Mouse (Mus musculus): ENCODE data around the gene Anln. TPM values are rescaled to one million over a fixed set of nuclear protein-coding genes. Genes with fewer than 3 reads are reported as not detected.

Gene Anln
- polyA plus RNA-seq, 2 experiments, result 20.1 to 27.0 TPM

DNA sequence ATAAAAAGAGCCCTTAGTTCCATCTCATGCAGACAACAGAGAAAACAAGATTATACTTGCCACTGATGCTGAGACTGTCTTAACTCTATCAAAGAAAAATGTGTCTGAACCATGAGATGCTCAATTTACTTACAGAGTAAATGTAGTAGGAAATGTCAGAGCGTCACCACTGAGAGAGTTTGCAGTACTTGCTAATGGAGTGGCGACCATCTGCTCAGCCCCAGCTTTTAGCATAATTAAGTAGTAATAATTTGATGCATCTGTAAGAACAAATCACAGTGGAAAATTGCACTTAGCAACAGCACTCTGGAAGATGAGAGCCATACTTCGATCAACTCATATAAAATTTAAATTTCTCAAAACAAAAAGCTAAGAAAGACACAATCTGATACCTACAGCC lies 33.1 kb downstream of the Anln start:
- DNase-seq (ENCODE audit: low read depth in 3 of 3, low spot score in 3 of 3), result no peak
- H3K4me1 ChIP-seq (replicated peaks; ENCODE audit: control insufficient read depth in 2 of 2, insufficient read depth in 2 of 2, low read length in 1 of 2), result no peaks in the 10 kb centered on the region
- no peak for ATAC-seq (ENCODE audit: insufficient read depth)
- no peak overlapping the region for H3K4me2 ChIP-seq (ENCODE audit: low read depth)
- WGBS (ENCODE audit: insufficient replicate concordance), result 89% methylated on average over 3 of the region's 3 CpGs
- H3K27me3 ChIP-seq (ENCODE audit: control insufficient read depth, insufficient read depth, low read length), result no peaks in the 10 kb centered on the region
- no peak overlapping the region for H3K9ac ChIP-seq (replicated peaks)
- no peak overlapping the region for H3K27ac ChIP-seq
- peaks cover 80% of the 10 kb centered on the region for H3K36me3 ChIP-seq (replicated peaks; ENCODE audit: control insufficient read depth, insufficient read depth, low read depth)
- H3K4me3 ChIP-seq (ENCODE audit: insufficient read depth in 1 of 2, low read depth in 2 of 2, low read length in 2 of 2), result no peak overlapping the region
- no peaks in the 10 kb centered on the region for H3K9me3 ChIP-seq (ENCODE audit: control insufficient read depth, low read length)
- TF ChIP-seq CTCF (IDR thresholded peaks at IDR 0.05; ENCODE audit: low read depth), result no peak
- no peak for TF ChIP-seq EP300 (IDR thresholded peaks at IDR 0.05; ENCODE audit: low read depth)

DNA sequence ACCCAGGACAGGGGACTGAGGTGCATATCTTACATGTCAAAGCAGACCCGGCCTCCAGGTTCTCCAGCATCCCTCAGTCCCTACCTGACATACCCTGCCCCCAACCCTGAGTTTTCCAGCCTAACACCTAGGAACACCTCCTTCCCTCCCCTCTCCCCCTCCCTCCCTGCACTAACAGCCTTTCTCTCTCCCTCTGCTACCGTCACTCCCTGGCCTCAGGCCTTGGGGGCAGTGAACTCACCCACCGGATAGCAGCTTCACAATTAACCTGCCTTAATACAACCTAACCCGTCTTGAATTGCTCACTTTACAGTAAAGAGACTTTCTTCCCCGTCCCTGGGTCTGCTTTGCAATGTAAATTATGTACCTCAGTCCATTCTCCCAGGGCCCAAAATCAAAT lies 35.1 kb downstream of the Anln start:
- no peaks in the 10 kb centered on the region for H3K9me3 ChIP-seq (ENCODE audit: control insufficient read depth, low read length)
- no peak overlapping the region for H3K4me2 ChIP-seq (ENCODE audit: low read depth)
- no peak overlapping the region for H3K27ac ChIP-seq
- no peak for TF ChIP-seq EP300 (IDR thresholded peaks at IDR 0.05; ENCODE audit: low read depth)
- no peak for TF ChIP-seq CTCF (IDR thresholded peaks at IDR 0.05; ENCODE audit: low read depth)
- 86% methylated on average over 5 of the region's 5 CpGs for WGBS (ENCODE audit: insufficient replicate concordance)
- no peak overlapping the region for H3K4me3 ChIP-seq (ENCODE audit: insufficient read depth in 1 of 2, low read depth in 2 of 2, low read length in 2 of 2)
- no peaks in the 10 kb centered on the region for H3K27me3 ChIP-seq (ENCODE audit: control insufficient read depth, insufficient read depth, low read length)
- H3K4me1 ChIP-seq (replicated peaks; ENCODE audit: control insufficient read depth in 2 of 2, insufficient read depth in 2 of 2, low read length in 1 of 2), result no peaks in the 10 kb centered on the region
- H3K36me3 ChIP-seq (replicated peaks; ENCODE audit: control insufficient read depth, insufficient read depth, low read depth), result peaks cover 72% of the 10 kb centered on the region
- H3K9ac ChIP-seq (replicated peaks), result no peak overlapping the region
- ATAC-seq (ENCODE audit: insufficient read depth) (no peak), DNase-seq (ENCODE audit: low read depth in 3 of 3, low spot score in 3 of 3) (no peak)

- no peak for ATAC-seq (ENCODE audit: insufficient read depth)
- Histone ChIP-seq H3K36me3 (replicated peaks; ENCODE audit: control insufficient read depth, insufficient read depth, low read depth) (peaks cover 69% of the 10 kb centered on the region), H3K27ac (no peak overlapping the region), H3K9me3 (ENCODE audit: control insufficient read depth, low read length) (no peaks in the 10 kb centered on the region), H3K4me2 (ENCODE audit: low read depth) (no peak overlapping the region), H3K27me3 (ENCODE audit: control insufficient read depth, insufficient read depth, low read length) (no peaks in the 10 kb centered on the region), H3K4me1 (replicated peaks; ENCODE audit: control insufficient read depth in 2 of 2, insufficient read depth in 2 of 2, low read length in 1 of 2) (no peaks in the 10 kb centered on the region), H3K4me3 (ENCODE audit: insufficient read depth in 1 of 2, low read depth in 2 of 2, low read length in 2 of 2) (no peak overlapping the region), H3K9ac (replicated peaks) (no peak overlapping the region)
- no peak for DNase-seq (ENCODE audit: low read depth in 3 of 3, low spot score in 3 of 3)
- TF ChIP-seq EP300 (IDR thresholded peaks at IDR 0.05; ENCODE audit: low read depth) (no peak), CTCF (IDR thresholded peaks at IDR 0.05; ENCODE audit: low read depth) (no peak)
- 89% methylated on average over 5 of the region's 5 CpGs for WGBS (ENCODE audit: insufficient replicate concordance)
Observed at GRCm38 (mm10) chr9:22353465-22353864, 35.5 kb downstream of the Anln start.

DNA sequence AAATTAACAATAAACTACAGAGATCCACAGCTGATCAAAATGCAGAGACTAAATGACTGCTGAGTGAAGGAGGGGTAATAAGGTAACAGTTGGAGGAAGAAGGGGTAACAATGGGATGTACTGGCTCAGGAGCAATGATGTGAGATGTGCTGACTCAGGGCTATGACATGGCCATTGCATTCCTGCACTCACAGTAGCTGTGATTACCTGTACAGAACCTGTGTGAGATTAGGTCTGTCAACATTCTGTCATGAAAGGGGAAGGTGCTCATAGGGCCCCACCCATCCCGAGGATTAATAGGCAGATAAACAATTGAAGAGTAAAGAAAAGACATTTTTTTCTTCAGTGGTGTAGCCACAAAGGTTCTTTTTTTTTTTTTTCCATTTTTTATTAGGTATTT lies 48.7 kb downstream of the Anln start:
- Histone ChIP-seq H3K27ac (no peak overlapping the region), H3K27me3 (ENCODE audit: control insufficient read depth, insufficient read depth, low read length) (no peaks in the 10 kb centered on the region), H3K36me3 (replicated peaks; ENCODE audit: control insufficient read depth, insufficient read depth, low read depth) (peaks cover 83% of the 10 kb centered on the region), H3K9me3 (ENCODE audit: control insufficient read depth, low read length) (no peaks in the 10 kb centered on the region), H3K9ac (replicated peaks) (no peak overlapping the region), H3K4me1 (replicated peaks; ENCODE audit: control insufficient read depth in 2 of 2, insufficient read depth in 2 of 2, low read length in 1 of 2) (no peaks in the 10 kb centered on the region), H3K4me3 (ENCODE audit: insufficient read depth in 1 of 2, low read depth in 2 of 2, low read length in 2 of 2) (no peak overlapping the region), H3K4me2 (ENCODE audit: low read depth) (no peak overlapping the region)
- ATAC-seq (ENCODE audit: insufficient read depth), result no peak
- TF ChIP-seq EP300 (IDR thresholded peaks at IDR 0.05; ENCODE audit: low read depth), result no peak
- no peak for TF ChIP-seq CTCF (IDR thresholded peaks at IDR 0.05; ENCODE audit: low read depth)
- no peak for DNase-seq (ENCODE audit: low read depth in 3 of 3, low spot score in 3 of 3)
- 45% methylated on average over 1 of the region's 1 CpGs for WGBS (ENCODE audit: insufficient replicate concordance)

DNA sequence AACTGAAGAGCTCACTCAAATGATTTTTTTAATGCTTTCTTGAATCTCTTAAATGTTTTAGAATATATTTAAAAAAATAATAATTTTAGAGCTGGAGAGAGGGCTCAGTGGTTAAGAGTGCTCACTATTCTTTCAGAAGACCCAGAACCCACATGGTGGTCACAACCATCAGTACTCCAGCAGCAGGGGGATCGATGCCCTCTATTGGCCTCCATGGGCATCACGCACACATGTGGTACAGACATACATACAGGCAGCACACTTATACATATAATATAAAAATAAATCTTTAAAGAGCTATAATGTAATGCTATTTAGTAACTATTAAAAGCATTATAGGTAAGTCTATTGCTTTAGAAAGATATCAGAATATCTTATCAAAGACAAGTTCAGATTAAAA lies 51.8 kb downstream of the Anln start:
- peaks cover 85% of the 10 kb centered on the region for H3K36me3 ChIP-seq (replicated peaks; ENCODE audit: control insufficient read depth, insufficient read depth, low read depth)

More for the DNA sequence above, 51.8 kb downstream of the Anln start:
- no peak overlapping the region for H3K4me3 ChIP-seq (ENCODE audit: insufficient read depth in 1 of 2, low read depth in 2 of 2, low read length in 2 of 2)
- no peaks in the 10 kb centered on the region for H3K27me3 ChIP-seq (ENCODE audit: control insufficient read depth, insufficient read depth, low read length)
- WGBS (ENCODE audit: insufficient replicate concordance), result 91% methylated on average over 2 of the region's 2 CpGs
- ATAC-seq (ENCODE audit: insufficient read depth) (no peak), DNase-seq (ENCODE audit: low read depth in 3 of 3, low spot score in 3 of 3) (no peak)
- no peak overlapping the region for H3K27ac ChIP-seq
- TF ChIP-seq CTCF (IDR thresholded peaks at IDR 0.05; ENCODE audit: low read depth) (peak; percentile 33; the same call in 1 of the 2 replicates), EP300 (IDR thresholded peaks at IDR 0.05; ENCODE audit: low read depth) (no peak)
- H3K9me3 ChIP-seq (ENCODE audit: control insufficient read depth, low read length), result no peaks in the 10 kb centered on the region
- H3K4me1 ChIP-seq (replicated peaks; ENCODE audit: control insufficient read depth in 2 of 2, insufficient read depth in 2 of 2, low read length in 1 of 2), result no peaks in the 10 kb centered on the region
- H3K9ac ChIP-seq (replicated peaks), result no peak overlapping the region
- H3K4me2 ChIP-seq (ENCODE audit: low read depth), result no peak overlapping the region

Measured in liver, embryonic 14.5 days (tissue).